25 mouse cellular contexts compared by ENCODE assay signal in genomic region chr17:25441417-25441816, GRCm38 (mm10). TPM values are rescaled to one million over a fixed set of nuclear protein-coding genes. Genes with fewer than 3 reads are reported as not detected.
DNase-seq lines count a peak whose midpoint lies in the region; ATAC-seq and TF ChIP-seq lines count a peak whose summit lies in the region.
"Had no signal": no experiment of that assay in that cellular context is flagged by ENCODE, and none has a peak within 500 bp of the region (broad histone marks: within the 10 kb centered on the region; RNA-seq: fewer than 3 reads in every experiment).

No protein-coding gene starts in this region.

- no peak for TF ChIP-seq POLR2A in thymus, adult 2 months (IDR thresholded peaks at IDR 0.05; ENCODE audit: control insufficient read depth, extremely low read depth, insufficient read depth, low read length, poor library complexity)

- no peak for TF ChIP-seq CTCF in liver, embryonic 14.5 days (IDR thresholded peaks at IDR 0.05; ENCODE audit: low read depth)
- no peak for TF ChIP-seq CTCF in thymus, adult 2 months (IDR thresholded peaks at IDR 0.05; ENCODE audit: borderline replicate concordance, control insufficient read depth, extremely low read depth, insufficient read depth, low read length, poor library complexity)

- H3K27ac ChIP-seq in limb, embryonic 10.5 days = 0 out of 2 replicates have a peak overlapping the region, but pooled peaks have one; percentile 28
- no peak overlapping the region for H3K27ac ChIP-seq in liver, embryonic 12.5 days
- no peak overlapping the region for H3K27ac ChIP-seq in liver, embryonic 14.5 days
- H3K27ac ChIP-seq in liver, embryonic 16.5 days (ENCODE audit: low read length) = no peak overlapping the region
- H3K27ac ChIP-seq in thymus, adult 2 months (ENCODE audit: control insufficient read depth, insufficient read depth, low read length) = no peak overlapping the region
- H3K27ac ChIP-seq: embryonic facial prominence, embryonic 10.5 days; embryonic facial prominence, embryonic 12.5 days; forebrain, embryonic 13.5 days; forebrain, embryonic 15.5 days had no signal

- no peak for DNase-seq in limb, embryonic 10.5 days (ENCODE audit: low spot score)
- no peak for DNase-seq in liver, embryonic 14.5 days (ENCODE audit: low read depth in 3 of 3, low spot score in 3 of 3)
- DNase-seq in thymus, postnatal 4 days = no peak
- no peak for DNase-seq in thymus, adult 2 months
- DNase-seq in adrenal gland, adult 8-10 months = no peak
- DNase-seq in layer of hippocampus, postnatal 14 days (ENCODE audit: low spot score in 2 of 2) = no peak
- DNase-seq: adrenal gland, adult 2 months; adrenal gland, postnatal 14 days; adrenal gland, postnatal 36 days; cerebellum, adult 11-12 months; cerebellum, adult 2 months; cerebellum, adult 9-10 months; cerebellum, postnatal 10 days; cerebellum, postnatal 25 days had no signal

- no peak overlapping the region for H3K4me3 ChIP-seq in limb, embryonic 10.5 days
- no peak overlapping the region for H3K4me3 ChIP-seq in liver, embryonic 12.5 days
- H3K4me3 ChIP-seq in liver, embryonic 14.5 days (ENCODE audit: insufficient read depth in 1 of 2, low read depth in 2 of 2, low read length in 2 of 2) = no peak overlapping the region
- H3K4me3 ChIP-seq in liver, embryonic 16.5 days (ENCODE audit: low read depth, low read length) = no peak overlapping the region
- no peak overlapping the region for H3K4me3 ChIP-seq in thymus, adult 2 months (ENCODE audit: control insufficient read depth, insufficient read depth, low read length)
- H3K4me3 ChIP-seq: embryonic facial prominence, embryonic 10.5 days; embryonic facial prominence, embryonic 12.5 days; forebrain, embryonic 13.5 days; forebrain, embryonic 15.5 days had no signal

- H3K27me3 ChIP-seq in limb, embryonic 10.5 days (ENCODE audit: low read depth, poor library complexity, severe bottlenecking) = peaks cover 10% of the 10 kb centered on the region; the same call in 1 of the 2 replicates
- peaks cover 10% of the 10 kb centered on the region; the same call in 1 of the 2 replicates for H3K27me3 ChIP-seq in liver, embryonic 12.5 days (replicated peaks)
- H3K27me3 ChIP-seq in liver, embryonic 14.5 days (ENCODE audit: control insufficient read depth, insufficient read depth, low read length) = no peaks in the 10 kb centered on the region
- H3K27me3 ChIP-seq in liver, embryonic 16.5 days (ENCODE audit: control insufficient read depth, insufficient read depth, low read depth, low read length) = no peaks in the 10 kb centered on the region
- no peaks in the 10 kb centered on the region for H3K27me3 ChIP-seq in thymus, adult 2 months (ENCODE audit: control insufficient read depth, insufficient read depth, low read length)
- H3K27me3 ChIP-seq: embryonic facial prominence, embryonic 12.5 days; forebrain, embryonic 15.5 days had no signal

- ATAC-seq in liver, embryonic 12.5 days = peak; percentile 46
- peak; percentile 51 for ATAC-seq in liver, embryonic 14.5 days (ENCODE audit: insufficient read depth)
- ATAC-seq in liver, embryonic 16.5 days (ENCODE audit: low read depth) = peak; percentile 75
- ATAC-seq: forebrain, embryonic 13.5 days; forebrain, embryonic 15.5 days had no signal

- H3K9me3 ChIP-seq in limb, embryonic 10.5 days (replicated peaks) = no peaks in the 10 kb centered on the region
- H3K9me3 ChIP-seq in liver, embryonic 12.5 days (replicated peaks) = no peaks in the 10 kb centered on the region
- no peaks in the 10 kb centered on the region for H3K9me3 ChIP-seq in liver, embryonic 14.5 days (ENCODE audit: control insufficient read depth, low read length)
- no peaks in the 10 kb centered on the region for H3K9me3 ChIP-seq in liver, embryonic 16.5 days (replicated peaks; ENCODE audit: control insufficient read depth, low read length)
- H3K9me3 ChIP-seq: embryonic facial prominence, embryonic 10.5 days; embryonic facial prominence, embryonic 12.5 days; forebrain, embryonic 13.5 days; forebrain, embryonic 15.5 days had no signal

- no peak for TF ChIP-seq EP300 in liver, embryonic 14.5 days (IDR thresholded peaks at IDR 0.05; ENCODE audit: low read depth)

- H3K4me1 ChIP-seq in limb, embryonic 10.5 days = peaks cover 10% of the 10 kb centered on the region; the same call in 1 of the 2 replicates
- H3K4me1 ChIP-seq in liver, embryonic 12.5 days = 0 out of 2 replicates have a peak, but pooled peaks cover 6% of the 10 kb centered on the region
- peaks cover 0 to 2% of the 10 kb centered on the region in 2 experiments; a peak in 2 of 4 replicates for H3K4me1 ChIP-seq in liver, embryonic 14.5 days (replicated peaks; ENCODE audit: control insufficient read depth in 2 of 2, insufficient read depth in 2 of 2, low read length in 1 of 2)
- no peaks in the 10 kb centered on the region for H3K4me1 ChIP-seq in liver, embryonic 16.5 days (ENCODE audit: control insufficient read depth, low read depth, low read length)
- H3K4me1 ChIP-seq in thymus, adult 2 months (replicated peaks; ENCODE audit: control insufficient read depth, insufficient read depth, low read length) = no peaks in the 10 kb centered on the region
- H3K4me1 ChIP-seq: forebrain, embryonic 13.5 days; forebrain, embryonic 15.5 days had no signal

- H3K36me3 ChIP-seq in limb, embryonic 10.5 days = no peaks in the 10 kb centered on the region
- H3K36me3 ChIP-seq in liver, embryonic 12.5 days = no peaks in the 10 kb centered on the region
- no peaks in the 10 kb centered on the region for H3K36me3 ChIP-seq in liver, embryonic 14.5 days (replicated peaks; ENCODE audit: control insufficient read depth, insufficient read depth, low read depth)
- no peaks in the 10 kb centered on the region for H3K36me3 ChIP-seq in liver, embryonic 16.5 days (ENCODE audit: control insufficient read depth, insufficient read depth)
- no peaks in the 10 kb centered on the region for H3K36me3 ChIP-seq in thymus, adult 2 months (ENCODE audit: control insufficient read depth, insufficient read depth, low read length)
- H3K36me3 ChIP-seq: embryonic facial prominence, embryonic 10.5 days; embryonic facial prominence, embryonic 12.5 days; forebrain, embryonic 15.5 days had no signal

- WGBS in limb, embryonic 10.5 days = 74% methylated on average over 6 of the region's 6 CpGs
- 46% methylated on average over 6 of the region's 6 CpGs for WGBS in liver, embryonic 12.5 days (ENCODE audit: insufficient replicate concordance)
- WGBS in liver, embryonic 14.5 days (ENCODE audit: insufficient replicate concordance) = 47% methylated on average over 6 of the region's 6 CpGs
- 51% methylated on average over 6 of the region's 6 CpGs for WGBS in liver, embryonic 16.5 days (ENCODE audit: insufficient replicate concordance)
- 76% methylated on average over 6 of the region's 6 CpGs for WGBS in thymus, adult 2 months

- no peak overlapping the region for H3K9ac ChIP-seq in liver, embryonic 12.5 days
- H3K9ac ChIP-seq in liver, embryonic 14.5 days (replicated peaks) = no peak overlapping the region
- H3K9ac ChIP-seq in liver, embryonic 16.5 days (ENCODE audit: low read depth, low read length) = no peak overlapping the region
- H3K9ac ChIP-seq: embryonic facial prominence, embryonic 12.5 days; forebrain, embryonic 13.5 days; forebrain, embryonic 15.5 days had no signal

- H3K4me2 ChIP-seq in liver, embryonic 12.5 days = no peak overlapping the region
- no peak overlapping the region for H3K4me2 ChIP-seq in liver, embryonic 14.5 days (ENCODE audit: low read depth)
- H3K4me2 ChIP-seq in liver, embryonic 16.5 days (ENCODE audit: low read depth, low read length) = no peak overlapping the region
- H3K4me2 ChIP-seq: embryonic facial prominence, embryonic 12.5 days; forebrain, embryonic 13.5 days; forebrain, embryonic 15.5 days had no signal

RNA-seq across cellular contexts. Expression of gene Cacna1h, which starts 7.8 kb away (rescaled TPM):
- polyA plus RNA-seq in limb, embryonic 10.5 days (2016; fragmentation: Nextera tagmentation; extraction: Ambion mirVana) = 1.8 and 3.2 TPM in 2 replicates
- 1.2 and 1.6 TPM in 2 replicates for polyA plus RNA-seq in liver, embryonic 12.5 days (2016; fragmentation: Nextera tagmentation; extraction: Ambion mirVana)
- polyA plus RNA-seq in liver, embryonic 14.5 days (2012; rRNA removed) = 1.2 and 1.3 TPM in 2 replicates
- 0.13 and 0.50 TPM in 2 replicates for polyA plus RNA-seq in liver, embryonic 14.5 days (2014; fragmentation: Nextera tagmentation; extraction: Ambion mirVana)
- 0.17 and 0.22 TPM in 2 replicates for polyA plus RNA-seq in liver, embryonic 16.5 days (2015; fragmentation: Nextera tagmentation; extraction: Ambion mirVana)
- polyA plus RNA-seq in thymus, adult 2 months (2012; rRNA removed) = 1.5 and 4.3 TPM in 2 replicates
- 100 to 1,000 TPM; 117 to 206 (median 157) TPM for total RNA-seq in adrenal gland, adult 8-10 months (2022)
- total RNA-seq in layer of hippocampus, postnatal 14 days (2021) = 10 to 100 TPM; 80.9 to 98.4 TPM
- polyA plus RNA-seq: C2C12 had no signal

RNA-seq across cellular contexts. Expression of gene Tekt4, which starts 13.0 kb away (rescaled TPM):
- not detected in 2 replicates for polyA plus RNA-seq in limb, embryonic 10.5 days (2016; fragmentation: Nextera tagmentation; extraction: Ambion mirVana)
- not detected in 2 replicates for polyA plus RNA-seq in liver, embryonic 12.5 days (2016; fragmentation: Nextera tagmentation; extraction: Ambion mirVana)
- 0.07 TPM in 1 of 2 replicates, not detected in the other for polyA plus RNA-seq in liver, embryonic 14.5 days (2012; rRNA removed)
- 0.13 TPM in 1 of 2 replicates, not detected in the other for polyA plus RNA-seq in liver, embryonic 14.5 days (2014; fragmentation: Nextera tagmentation; extraction: Ambion mirVana)
- polyA plus RNA-seq in liver, embryonic 16.5 days (2015; fragmentation: Nextera tagmentation; extraction: Ambion mirVana) = 0.05 and 0.07 TPM in 2 replicates
- 0.19 and 0.42 TPM in 2 replicates for polyA plus RNA-seq in thymus, adult 2 months (2012; rRNA removed)
- under 1 TPM in 2 of 4 experiments, not detected in 2; 0.23 to 0.45 TPM for total RNA-seq in adrenal gland, adult 8-10 months (2022)
- 1 to 10 TPM; 3.3 to 4.6 TPM for total RNA-seq in layer of hippocampus, postnatal 14 days (2021)
- total RNA-seq: adrenal gland, postnatal 14 days; adrenal gland, postnatal 36 days; ES-E14; MEL had no signal
- polyA plus RNA-seq: C2C12; embryonic facial prominence, embryonic 10.5 days had no signal

RNA-seq across cellular contexts. Expression of gene Sstr5, which starts 55.7 kb away (rescaled TPM):
- polyA plus RNA-seq in limb, embryonic 10.5 days (2016; fragmentation: Nextera tagmentation; extraction: Ambion mirVana) = 0.20 TPM in 1 of 2 replicates, not detected in the other
- polyA plus RNA-seq in liver, embryonic 12.5 days (2016; fragmentation: Nextera tagmentation; extraction: Ambion mirVana) = 0.10 TPM in 1 of 2 replicates, not detected in the other
- 0.01 TPM in 1 of 2 replicates, not detected in the other for polyA plus RNA-seq in liver, embryonic 14.5 days (2012; rRNA removed)
- not detected in 2 replicates for polyA plus RNA-seq in liver, embryonic 14.5 days (2014; fragmentation: Nextera tagmentation; extraction: Ambion mirVana)
- not detected in 2 replicates for polyA plus RNA-seq in liver, embryonic 16.5 days (2015; fragmentation: Nextera tagmentation; extraction: Ambion mirVana)
- polyA plus RNA-seq in thymus, adult 2 months (2012; rRNA removed) = not detected in 2 replicates
- 1 to 10 TPM; 1.0 to 1.4 (median 1.2) TPM for total RNA-seq in adrenal gland, adult 8-10 months (2022)
- total RNA-seq in layer of hippocampus, postnatal 14 days (2021) = under 1 TPM; 0.14 to 0.16 TPM
- total RNA-seq: adrenal gland, postnatal 14 days; MEL had no signal
- polyA plus RNA-seq: C2C12; embryonic facial prominence, embryonic 14.5 days; forebrain, embryonic 11.5 days had no signal
